Mouse (Mus musculus) erythroblast, embryonic 14.5 days (primary cell): Measurements from ENCODE around the gene 1700123O20Rik. TPM values are rescaled to one million over a fixed set of nuclear protein-coding genes. Genes with fewer than 3 reads are reported as not detected.

Source experiments
- H3K27me3 ChIP-seq: 2 replicates; pipeline ENCODE4 v1.6.1; 2012; ENCODE audit warnings: inconsistent platforms; ENCODE audit not compliant: control insufficient read depth
- H3K36me3 ChIP-seq: 2 replicates; pipeline ENCODE4 v1.6.1; 2012; ENCODE audit warnings: mild to moderate bottlenecking, inconsistent platforms; ENCODE audit not compliant: control insufficient read depth
- H3K4me1 ChIP-seq: 2 replicates; pipeline ENCODE4 v1.6.1; 2012; ENCODE audit warnings: inconsistent platforms; ENCODE audit not compliant: control insufficient read depth
- H3K4me3 ChIP-seq: replicated peaks from 2 replicates; pipeline ENCODE3; 2012; ENCODE audit warnings: moderate library complexity, mild to moderate bottlenecking, inconsistent platforms
- H3K9me3 ChIP-seq: 2 replicates; pipeline ENCODE4 v1.6.1; 2012; ENCODE audit warnings: low read length, inconsistent platforms, mixed read lengths; ENCODE audit not compliant: control insufficient read depth
- GATA1 ChIP-seq: IDR thresholded peaks from 2 replicates; pipeline ENCODE4 v1.6.1; 2012; ENCODE audit warnings: low read length, inconsistent platforms, mixed read lengths
- TAL1 ChIP-seq: IDR thresholded peaks from 3 replicates; pipeline ENCODE4 v1.6.1; 2012; ENCODE audit warnings: low read length, inconsistent platforms, mixed read lengths
- polyA plus RNA-seq: library from polyadenylated mRNA; stranded (reverse); fragments of >175 nt; gene quantifications from 2 replicates; pipeline ENCODE4 v1.2.3, GENCODE M21; 2012

Gene 1700123O20Rik
- 4.9 and 7.8 TPM in 2 replicates for polyA plus RNA-seq

- H3K4me3 ChIP-seq = peak within 1 kb of the TSS; percentile 100
- H3K36me3 ChIP-seq = peaks cover 61% of the 10 kb centered on the region
- H3K4me1 ChIP-seq = peaks cover 52% of the 10 kb centered on the region
- no peaks in the 10 kb centered on the region for H3K9me3 ChIP-seq
- no peaks in the 10 kb centered on the region for H3K27me3 ChIP-seq
- TF ChIP-seq TAL1 (no peak), GATA1 (peak; percentile 68)
Observed at GRCm38 (mm10) chr14:54686063-54686521, at the start of gene 1700123O20Rik. Gene 1700123O20Rik (plus strand): TSS chr14:54686216.

DNA sequence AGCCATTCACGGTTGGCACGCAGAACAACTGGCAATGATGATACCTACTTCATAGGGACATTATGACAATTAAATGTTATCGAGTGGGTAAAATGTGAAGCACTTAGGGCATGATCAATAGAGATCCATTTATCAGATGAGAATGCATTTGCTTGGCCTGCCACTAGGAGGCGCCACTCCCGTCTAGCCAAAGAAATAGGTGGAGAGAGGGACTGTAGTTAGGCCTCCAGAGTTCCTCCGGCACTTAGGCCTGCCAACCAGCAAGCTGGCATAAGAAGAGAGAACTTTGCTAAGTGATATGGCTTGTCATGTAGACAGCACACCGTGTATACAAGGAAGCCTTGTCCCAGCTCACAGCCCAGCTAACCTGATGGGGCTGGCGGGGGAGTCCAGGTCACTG, 49.1 kb upstream of the 1700123O20Rik start:
- H3K9me3 ChIP-seq = no peaks in the 10 kb centered on the region
- H3K4me3 ChIP-seq = no peak overlapping the region
- H3K4me1 ChIP-seq = peaks cover 15% of the 10 kb centered on the region
- no peak for TF ChIP-seq TAL1
- peak; percentile 35; the same call in 1 of the 2 replicates for TF ChIP-seq GATA1
- H3K27me3 ChIP-seq = peaks cover 27% of the 10 kb centered on the region
- H3K36me3 ChIP-seq = peaks cover 29% of the 10 kb centered on the region

GRCm38 (mm10) chr14:54638210-54638609, 47.8 kb upstream of the 1700123O20Rik start:
- Histone ChIP-seq H3K36me3 (peaks cover 32% of the 10 kb centered on the region), H3K4me3 (no peak overlapping the region), H3K4me1 (peaks cover 15% of the 10 kb centered on the region), H3K9me3 (no peaks in the 10 kb centered on the region), H3K27me3 (peaks cover 27% of the 10 kb centered on the region)
- TF ChIP-seq TAL1 (no peak), GATA1 (no peak)

DNA sequence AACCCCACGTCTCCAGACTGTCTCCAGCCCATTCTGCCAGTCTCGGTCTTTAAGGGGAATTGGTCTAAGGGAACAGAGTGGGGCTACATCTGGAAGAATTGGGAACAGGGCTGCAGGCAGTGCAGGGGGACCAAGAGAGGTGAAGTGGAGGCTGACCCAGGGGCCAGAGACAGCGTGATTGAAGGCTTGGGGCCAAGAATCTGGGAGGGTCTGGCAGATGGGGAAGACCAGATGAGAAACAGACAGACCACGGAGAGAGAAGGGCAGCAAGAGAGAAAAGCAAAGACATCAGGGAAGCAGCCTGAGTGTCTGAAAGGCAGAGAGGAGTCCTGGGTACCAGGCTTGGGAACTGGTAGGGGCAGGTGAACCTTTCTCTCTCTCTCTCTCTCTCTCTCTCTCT, 45.9 kb upstream of the 1700123O20Rik start:
- H3K36me3 ChIP-seq = peaks cover 46% of the 10 kb centered on the region

DNA sequence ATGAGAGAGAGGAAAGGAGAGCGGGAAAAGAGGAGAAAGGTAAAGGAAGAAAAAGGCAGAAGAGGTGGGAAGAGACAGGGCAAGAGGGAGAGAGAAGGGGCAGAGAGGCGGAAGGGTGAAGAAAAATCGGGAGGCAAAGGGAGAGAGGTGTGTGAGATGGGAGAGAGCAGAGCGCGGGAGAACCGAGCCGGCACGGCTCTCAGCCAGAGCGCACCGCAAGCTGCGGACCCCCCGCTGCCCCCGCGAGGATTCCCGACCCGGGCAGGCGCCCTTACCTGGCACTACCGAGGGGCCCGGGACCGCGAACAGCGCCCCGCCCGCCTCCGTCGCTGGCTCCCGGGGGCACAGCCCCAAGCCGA, 45.1 kb upstream of the 1700123O20Rik start, which contains the start of gene Gm17606:
Gene Gm17606, plus strand, starts transcription at position 7 of the 359 bp plus-strand sequence.
- no peaks in the 10 kb centered on the region; the same call in 1 of the 2 replicates for H3K9me3 ChIP-seq
- peak within 1 kb of the TSS; percentile 75 for H3K4me3 ChIP-seq
- H3K36me3 ChIP-seq = peaks cover 54% of the 10 kb centered on the region
- peaks cover 15% of the 10 kb centered on the region for H3K4me1 ChIP-seq
- H3K27me3 ChIP-seq = peaks cover 27% of the 10 kb centered on the region
- TF ChIP-seq TAL1 = no peak
- no peak for TF ChIP-seq GATA1

More for the DNA sequence above, 45.9 kb upstream of the 1700123O20Rik start:
- H3K27me3 ChIP-seq = peaks cover 27% of the 10 kb centered on the region
- H3K4me1 ChIP-seq = peaks cover 15% of the 10 kb centered on the region
- TF ChIP-seq GATA1 = no peak
- no peak for TF ChIP-seq TAL1
- no peaks in the 10 kb centered on the region; the same call in 1 of the 2 replicates for H3K9me3 ChIP-seq
- H3K4me3 ChIP-seq = no peak overlapping the region

DNA sequence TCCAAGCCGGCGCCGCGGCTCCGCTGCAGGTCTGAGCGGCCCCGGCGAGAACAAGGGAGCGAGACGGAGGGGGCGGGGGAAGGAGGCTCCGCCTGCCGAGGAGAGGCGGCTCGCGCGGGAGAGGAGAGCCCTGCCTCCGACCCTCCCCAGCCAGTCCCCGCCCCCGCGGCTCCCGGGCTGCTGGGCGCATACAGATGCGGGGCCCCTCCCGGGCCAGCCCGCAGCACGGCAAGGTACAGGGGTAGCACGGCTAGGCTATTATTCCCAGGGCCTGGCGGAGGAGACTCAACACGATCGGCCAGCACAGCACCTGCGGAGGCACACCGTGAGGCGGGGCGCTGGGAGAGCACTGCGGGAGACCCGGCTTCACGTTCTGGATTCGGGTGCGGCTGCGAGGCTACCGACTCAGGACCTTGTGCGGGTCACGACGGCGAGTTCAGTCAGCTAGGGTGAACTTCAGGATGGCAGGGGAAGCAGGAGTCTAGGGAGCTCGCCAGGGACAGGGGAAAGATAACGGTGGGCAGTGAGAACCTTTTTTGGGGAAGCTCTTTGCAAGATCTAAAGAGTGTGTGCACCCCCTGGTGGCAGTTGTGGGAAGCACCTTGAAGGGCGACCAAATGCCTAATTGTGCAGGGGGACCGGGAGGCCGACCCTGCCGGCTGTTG, 44.6 kb upstream of the 1700123O20Rik start, which contains the start of gene Cdh24:
Gene Cdh24, minus strand, starts transcription at position 60 of the 665 bp plus-strand sequence.
- H3K9me3 ChIP-seq = no peaks in the 10 kb centered on the region; the same call in 1 of the 2 replicates
- H3K4me3 ChIP-seq = peak within 1 kb of the TSS; percentile 75
- H3K36me3 ChIP-seq = peaks cover 57% of the 10 kb centered on the region
- TF ChIP-seq GATA1 (peak; percentile 25; the same call in 1 of the 2 replicates), TAL1 (no peak)
- H3K27me3 ChIP-seq = peaks cover 27% of the 10 kb centered on the region
- peaks cover 15% of the 10 kb centered on the region for H3K4me1 ChIP-seq

DNA sequence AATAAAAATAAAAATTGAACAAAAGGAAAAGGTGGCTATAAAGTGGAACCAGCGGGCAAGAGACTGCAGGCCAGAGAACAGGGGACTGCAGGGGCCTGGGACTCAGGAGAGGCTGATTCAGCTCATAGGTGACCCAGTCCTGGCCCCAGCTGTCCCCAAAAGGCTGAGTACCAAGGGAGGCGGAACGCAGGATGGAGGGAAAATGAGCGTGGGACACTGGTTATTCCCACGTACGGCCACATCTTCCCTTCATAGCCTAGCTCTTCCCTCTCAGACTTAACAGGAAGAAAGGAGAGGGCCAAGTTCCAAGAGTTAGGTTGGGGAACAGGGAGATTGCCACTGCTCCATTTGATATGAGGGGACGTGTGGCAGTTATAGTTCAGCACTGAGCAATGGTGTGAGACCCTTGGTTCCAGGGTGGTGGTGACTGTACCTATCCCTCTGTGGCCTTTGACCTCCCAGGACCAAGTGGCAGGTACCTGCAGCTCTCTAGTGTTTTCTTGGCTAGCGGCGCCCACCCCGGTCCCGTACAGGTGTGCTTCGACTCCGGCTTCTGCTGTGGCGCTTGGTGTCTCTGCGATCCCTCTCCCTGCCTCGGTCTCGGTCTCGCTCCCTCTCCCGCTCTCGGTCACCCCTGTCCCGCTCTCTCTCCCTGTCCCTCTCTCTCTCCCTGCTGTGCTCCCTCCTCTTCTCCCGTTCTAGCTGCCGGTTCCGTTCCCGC, 43.6 kb upstream of the 1700123O20Rik start:
- Histone ChIP-seq H3K4me3 (no peak overlapping the region), H3K27me3 (peaks cover 27% of the 10 kb centered on the region), H3K36me3 (peaks cover 60% of the 10 kb centered on the region), H3K4me1 (peaks cover 15% of the 10 kb centered on the region), H3K9me3 (no peaks in the 10 kb centered on the region; the same call in 1 of the 2 replicates)
- no peak for TF ChIP-seq TAL1
- TF ChIP-seq GATA1 = no peak

- no peak for TF ChIP-seq GATA1
- peaks cover 64% of the 10 kb centered on the region for H3K36me3 ChIP-seq
Observed at GRCm38 (mm10) chr14:54643011-54643410, 43.0 kb upstream of the 1700123O20Rik start.

DNA sequence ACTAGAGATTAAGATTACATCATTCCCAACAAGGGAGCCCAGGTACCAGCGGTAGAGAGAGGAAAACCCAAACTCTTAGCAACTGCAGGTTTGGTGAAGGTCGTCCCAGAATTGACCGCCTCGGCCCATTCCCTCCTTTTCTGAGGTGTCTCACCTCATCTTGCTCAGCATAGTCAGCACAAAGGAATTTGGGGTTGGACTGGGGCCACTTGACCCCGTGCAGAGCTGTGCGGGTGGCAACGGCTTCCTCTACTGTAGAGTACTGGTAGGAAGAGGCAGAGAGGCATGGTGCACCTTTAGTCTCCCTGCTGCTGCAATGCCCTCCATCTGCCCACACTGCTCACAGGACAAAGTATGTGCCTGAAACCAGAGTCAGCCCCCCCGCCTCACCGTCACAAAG, 41.7 kb upstream of the 1700123O20Rik start:
- Histone ChIP-seq H3K27me3 (peaks cover 23% of the 10 kb centered on the region), H3K9me3 (no peaks in the 10 kb centered on the region; the same call in 1 of the 2 replicates), H3K4me1 (peaks cover 20% of the 10 kb centered on the region), H3K4me3 (no peak overlapping the region), H3K36me3 (peaks cover 75% of the 10 kb centered on the region)
- TF ChIP-seq TAL1 (no peak), GATA1 (no peak)

More at GRCm38 (mm10) chr14:54643011-54643410, 43.0 kb upstream of the 1700123O20Rik start:
- no peaks in the 10 kb centered on the region; the same call in 1 of the 2 replicates for H3K9me3 ChIP-seq
- peaks cover 15% of the 10 kb centered on the region for H3K4me1 ChIP-seq
- peaks cover 27% of the 10 kb centered on the region for H3K27me3 ChIP-seq
- no peak overlapping the region for H3K4me3 ChIP-seq
